Comparison of ENCODE assay signal across 26 mouse cellular contexts in the genomic region with DNA sequence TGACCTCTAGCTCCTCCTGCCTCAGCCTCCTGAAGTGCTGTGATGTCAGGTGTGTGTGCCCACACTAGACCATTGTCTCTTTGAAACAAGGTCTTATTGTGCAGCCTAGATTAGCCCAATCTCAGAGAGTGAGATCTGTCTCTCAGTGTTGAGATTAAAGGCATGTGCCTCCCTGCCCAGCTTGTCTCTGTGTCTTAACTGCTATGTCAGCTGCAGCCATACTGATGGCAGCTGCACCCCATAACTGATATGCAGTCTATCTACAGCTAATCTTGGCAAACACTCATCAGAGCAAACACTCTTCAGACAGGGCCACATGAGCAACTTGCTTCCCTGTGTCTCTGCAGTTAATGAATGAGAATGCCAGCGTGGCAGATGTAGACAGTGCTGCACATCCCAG. TPM values are rescaled to one million over a fixed set of nuclear protein-coding genes. Genes with fewer than 3 reads are reported as not detected.
DNase-seq lines count a peak whose midpoint lies in the region; ATAC-seq and TF ChIP-seq lines count a peak whose summit lies in the region.
"Had no signal": no experiment of that assay in that cellular context is flagged by ENCODE, and none has a peak within 500 bp of the region (broad histone marks: within the 10 kb centered on the region; RNA-seq: fewer than 3 reads in every experiment).

No protein-coding gene starts in this region.

- 0 out of 4 replicates have a peak, but pooled peaks of 1 of the 2 experiments have one; percentile 23 for TF ChIP-seq POLR2A in MEL (IDR thresholded peaks at IDR 0.05; ENCODE audit: control insufficient read depth in 1 of 2, insufficient read depth in 1 of 2, low read depth in 1 of 2, low read length in 2 of 2, poor library complexity in 1 of 2)

- ATAC-seq in G1E (ENCODE audit: extremely low read depth, insufficient number of reproducible peaks, low FRiP score, poor library complexity, severe bottlenecking), result peak; percentile 42; the same call in 1 of the 2 replicates
- peak; percentile 45; the same call in 1 of the 2 replicates for ATAC-seq in liver, embryonic 15.5 days (ENCODE audit: insufficient read depth)
- ATAC-seq in megakaryocyte-erythroid progenitor cell, adult 5-6 weeks (replicated peaks; ENCODE audit: low FRiP score, low TSS enrichment, poor library complexity, severe bottlenecking), result peak; percentile 27
- ATAC-seq in intestine, embryonic 15.5 days, result no peak
- ATAC-seq: CD4-positive, CD25-positive, alpha-beta regulatory T cell, adult 4 months; forebrain, embryonic 13.5 days; forebrain, embryonic 16.5 days; Patski had no signal

- 84% methylated on average over 1 of the region's 1 CpGs for WGBS in liver, embryonic 15.5 days (ENCODE audit: insufficient replicate concordance)
- 90% methylated on average over 1 of the region's 1 CpGs for WGBS in intestine, embryonic 15.5 days

- H3K4me2 ChIP-seq in liver, embryonic 15.5 days, result no peak overlapping the region
- no peak overlapping the region for H3K4me2 ChIP-seq in intestine, embryonic 15.5 days (replicated peaks)
- H3K4me2 ChIP-seq: embryonic facial prominence, embryonic 13.5 days; forebrain, embryonic 13.5 days; heart, embryonic 11.5 days; hindbrain, embryonic 12.5 days; hindbrain, embryonic 15.5 days had no signal

- H3K9me3 ChIP-seq in G1E (replicated peaks) (no peaks in the 10 kb centered on the region), MEL (replicated peaks; ENCODE audit: insufficient read depth, low read length) (no peaks in the 10 kb centered on the region)
- H3K9me3 ChIP-seq in liver, embryonic 15.5 days (replicated peaks), result no peaks in the 10 kb centered on the region
- no peaks in the 10 kb centered on the region for H3K9me3 ChIP-seq in intestine, embryonic 15.5 days
- H3K9me3 ChIP-seq: embryonic facial prominence, embryonic 10.5 days; embryonic facial prominence, embryonic 13.5 days; forebrain, embryonic 13.5 days; hindbrain, embryonic 12.5 days; hindbrain, embryonic 15.5 days had no signal

- peak in 1 of 2 experiments; percentile 17; a peak in 1 of 4 replicates for TF ChIP-seq EP300 in MEL (IDR thresholded peaks at IDR 0.05; ENCODE audit: low read depth in 1 of 2, low read length in 2 of 2)

- no peak for TF ChIP-seq RAD21 in MEL (IDR thresholded peaks at IDR 0.05; ENCODE audit: low read depth, low read length)

- H3K27ac ChIP-seq in MEL (ENCODE audit: control insufficient read depth, low read depth, low read length), result no peak overlapping the region
- H3K27ac ChIP-seq in liver, embryonic 15.5 days (replicated peaks), result no peak overlapping the region
- H3K27ac ChIP-seq in intestine, embryonic 15.5 days, result no peak overlapping the region
- H3K27ac ChIP-seq: embryonic facial prominence, embryonic 10.5 days; embryonic facial prominence, embryonic 13.5 days; forebrain, embryonic 13.5 days; gastrocnemius, adult 2 months; hindbrain, embryonic 12.5 days; hindbrain, embryonic 15.5 days had no signal

- TF ChIP-seq CTCF in G1E (IDR thresholded peaks at IDR 0.05; ENCODE audit: low read depth, low read length), result no peak
- TF ChIP-seq CTCF in MEL (IDR thresholded peaks at IDR 0.05 in 2 of 3, conservative IDR thresholded peaks at IDR 0.05 in 1 of 3; ENCODE audit: control insufficient read depth in 1 of 3, insufficient read depth in 1 of 3, low read depth in 2 of 3, low read length in 3 of 3, poor library complexity in 1 of 3, severe bottlenecking in 1 of 3), result no peak

- H3K79me2 ChIP-seq in MEL (ENCODE audit: control insufficient read depth, insufficient read depth, low read length, poor library complexity), result no peaks in the 10 kb centered on the region

- H3K4me1 ChIP-seq in G1E (ENCODE audit: insufficient read depth, low read depth, low read length) (peaks cover 48% of the 10 kb centered on the region), MEL (ENCODE audit: control insufficient read depth in 1 of 2, insufficient read depth in 2 of 2, low read length in 2 of 2) (no peaks in the 10 kb centered on the region)
- peaks cover 4% of the 10 kb centered on the region; the same call in 1 of the 2 replicates for H3K4me1 ChIP-seq in liver, embryonic 15.5 days (replicated peaks)
- H3K4me1 ChIP-seq in intestine, embryonic 15.5 days (replicated peaks), result no peaks in the 10 kb centered on the region
- H3K4me1 ChIP-seq: embryonic facial prominence, embryonic 10.5 days; embryonic facial prominence, embryonic 13.5 days; forebrain, embryonic 13.5 days; hindbrain, embryonic 12.5 days; hindbrain, embryonic 15.5 days had no signal

- peaks cover 98% of the 10 kb centered on the region for H3K36me3 ChIP-seq in G1E (replicated peaks)
- peaks cover 0 to 8% of the 10 kb centered on the region in 2 experiments; a peak in 2 of 4 replicates for H3K36me3 ChIP-seq in MEL (ENCODE audit: control insufficient read depth in 1 of 2, insufficient read depth in 2 of 2, low read length in 2 of 2)
- peaks cover 97% of the 10 kb centered on the region for H3K36me3 ChIP-seq in liver, embryonic 15.5 days (replicated peaks)
- peaks cover 91% of the 10 kb centered on the region for H3K36me3 ChIP-seq in intestine, embryonic 15.5 days

- DNase-seq in G1E (ENCODE audit: low spot score) (no peak), MEL (ENCODE audit: low read depth, low spot score) (no peak)
- no peak for DNase-seq in cerebellum, postnatal 36 days
- DNase-seq: adrenal gland, postnatal 10 days; adrenal gland, postnatal 36 days; cerebellum, adult 18-20 months; cerebellum, adult 9-10 months; cerebellum, postnatal 14 days; gastrocnemius, adult 2 months; gastrocnemius, postnatal 14 days; heart, adult 11 months had no signal

- H3K9ac ChIP-seq in MEL (ENCODE audit: control insufficient read depth, low read depth, low read length, poor library complexity, severe bottlenecking), result no peak overlapping the region
- no peak overlapping the region for H3K9ac ChIP-seq in liver, embryonic 15.5 days
- no peak overlapping the region for H3K9ac ChIP-seq in intestine, embryonic 15.5 days
- H3K9ac ChIP-seq: embryonic facial prominence, embryonic 13.5 days; forebrain, embryonic 13.5 days; hindbrain, embryonic 12.5 days; hindbrain, embryonic 15.5 days had no signal

- H3K27me3 ChIP-seq in G1E (ENCODE audit: insufficient read depth, low read length) (no peaks in the 10 kb centered on the region; the same call in 1 of the 2 replicates), MEL (ENCODE audit: control insufficient read depth in 1 of 2, insufficient read depth in 2 of 2, low read length in 2 of 2) (no peaks in the 10 kb centered on the region)
- H3K27me3 ChIP-seq in liver, embryonic 15.5 days, result no peaks in the 10 kb centered on the region
- no peaks in the 10 kb centered on the region for H3K27me3 ChIP-seq in intestine, embryonic 15.5 days (replicated peaks)
- H3K27me3 ChIP-seq: embryonic facial prominence, embryonic 13.5 days; forebrain, embryonic 13.5 days; hindbrain, embryonic 12.5 days; hindbrain, embryonic 15.5 days; Patski had no signal

- H3K4me3 ChIP-seq in G1E (ENCODE audit: low read depth, low read length), result no peak overlapping the region
- no peak overlapping the region for H3K4me3 ChIP-seq in MEL (ENCODE audit: control insufficient read depth in 1 of 2, insufficient read depth in 1 of 2, low read depth in 2 of 2, low read length in 2 of 2)
- no peak overlapping the region for H3K4me3 ChIP-seq in liver, embryonic 15.5 days (replicated peaks)
- H3K4me3 ChIP-seq in intestine, embryonic 15.5 days (replicated peaks), result no peak overlapping the region
- H3K4me3 ChIP-seq: embryonic facial prominence, embryonic 10.5 days; embryonic facial prominence, embryonic 13.5 days; erythroblast, embryonic 14.5 days; forebrain, embryonic 13.5 days; gastrocnemius, adult 2 months; hindbrain, embryonic 12.5 days; hindbrain, embryonic 15.5 days had no signal

RNA-seq across cellular contexts. Expression of a gene that starts 11.1 kb away (rescaled TPM):
- total RNA-seq in G1E (2014; fragmentation: Nextera tagmentation) (60.5 and 74.9 TPM in 2 replicates), G1E (2017) (186 and 247 TPM in 2 replicates), MEL (2012; rRNA removed) (226 and 249 TPM in 2 replicates)
- polyA plus RNA-seq in G1E (2012) (270 and 319 TPM in 2 replicates), MEL (2012; ENCODE audit: insufficient read depth in 1 of 2, insufficient read length in 2 of 2, low read depth in 1 of 2, low replicate concordance in 2 of 2, missing spikeins in 1 of 2) (100 to 1,000 TPM in 1 of 2 experiments, not detected in 1; 351 TPM)
- polyA plus RNA-seq in liver, embryonic 15.5 days (2015; fragmentation: Nextera tagmentation; extraction: Ambion mirVana), result 210 and 226 TPM in 2 replicates
- 181 and 226 TPM in 2 replicates for total RNA-seq in megakaryocyte-erythroid progenitor cell, adult 5-6 weeks (2014; fragmentation: Nextera tagmentation)
- 75.6 and 167 TPM in 2 replicates for total RNA-seq in megakaryocyte-erythroid progenitor cell, adult 5-6 weeks (2017)
- 471 and 522 TPM in 2 replicates for polyA plus RNA-seq in intestine, embryonic 15.5 days (2015; fragmentation: Nextera tagmentation; extraction: Ambion mirVana)

RNA-seq across cellular contexts. Expression of a gene that starts 11.3 kb away (rescaled TPM):
- total RNA-seq in G1E (2014; fragmentation: Nextera tagmentation), result 32.0 and 46.9 TPM in 2 replicates
- total RNA-seq in G1E (2017), result 9.4 and 10.3 TPM in 2 replicates
- 12.9 and 16.3 TPM in 2 replicates for polyA plus RNA-seq in G1E (2012)
- total RNA-seq in MEL (2012; rRNA removed), result 1.7 and 2.6 TPM in 2 replicates
- 1 to 10 TPM in 1 of 2 experiments, not detected in 1; 8.0 TPM for polyA plus RNA-seq in MEL (2012; ENCODE audit: insufficient read depth in 1 of 2, insufficient read length in 2 of 2, low read depth in 1 of 2, low replicate concordance in 2 of 2, missing spikeins in 1 of 2)
- polyA plus RNA-seq in liver, embryonic 15.5 days (2015; fragmentation: Nextera tagmentation; extraction: Ambion mirVana), result 2.4 and 2.6 TPM in 2 replicates
- 4.5 and 5.5 TPM in 2 replicates for total RNA-seq in megakaryocyte-erythroid progenitor cell, adult 5-6 weeks (2014; fragmentation: Nextera tagmentation)
- 4.1 and 7.6 TPM in 2 replicates for total RNA-seq in megakaryocyte-erythroid progenitor cell, adult 5-6 weeks (2017)
- 14.3 and 15.2 TPM in 2 replicates for polyA plus RNA-seq in intestine, embryonic 15.5 days (2015; fragmentation: Nextera tagmentation; extraction: Ambion mirVana)

RNA-seq across cellular contexts. Expression of a gene that starts 33.4 kb away (rescaled TPM):
- total RNA-seq in G1E (2014; fragmentation: Nextera tagmentation), result 39.4 and 54.7 TPM in 2 replicates
- total RNA-seq in G1E (2017), result 70.5 and 83.3 TPM in 2 replicates
- 142 and 143 TPM in 2 replicates for polyA plus RNA-seq in G1E (2012)
- 123 and 137 TPM in 2 replicates for total RNA-seq in MEL (2012; rRNA removed)
- polyA plus RNA-seq in MEL (2012; ENCODE audit: insufficient read depth in 1 of 2, insufficient read length in 2 of 2, low read depth in 1 of 2, low replicate concordance in 2 of 2, missing spikeins in 1 of 2), result 100 to 1,000 TPM in 1 of 2 experiments, not detected in 1; 150 TPM
- polyA plus RNA-seq in liver, embryonic 15.5 days (2015; fragmentation: Nextera tagmentation; extraction: Ambion mirVana), result 40.8 and 42.6 TPM in 2 replicates
- 81.7 and 94.5 TPM in 2 replicates for total RNA-seq in megakaryocyte-erythroid progenitor cell, adult 5-6 weeks (2014; fragmentation: Nextera tagmentation)
- total RNA-seq in megakaryocyte-erythroid progenitor cell, adult 5-6 weeks (2017), result 50.6 and 58.1 TPM in 2 replicates
- polyA plus RNA-seq in intestine, embryonic 15.5 days (2015; fragmentation: Nextera tagmentation; extraction: Ambion mirVana), result 73.5 and 76.2 TPM in 2 replicates

RNA-seq across cellular contexts. Expression of a gene that starts 50.8 kb away (rescaled TPM):
- total RNA-seq in G1E (2014; fragmentation: Nextera tagmentation), result not detected in 2 replicates
- total RNA-seq in G1E (2017), result not detected in 2 replicates
- not detected in 2 replicates for polyA plus RNA-seq in G1E (2012)
- 5.6 and 10.9 TPM in 2 replicates for total RNA-seq in MEL (2012; rRNA removed)
- polyA plus RNA-seq in MEL (2012; ENCODE audit: insufficient read depth in 1 of 2, insufficient read length in 2 of 2, low read depth in 1 of 2, low replicate concordance in 2 of 2, missing spikeins in 1 of 2), result 10 to 100 TPM in 1 of 2 experiments, not detected in 1; 11.8 TPM
- polyA plus RNA-seq in liver, embryonic 15.5 days (2015; fragmentation: Nextera tagmentation; extraction: Ambion mirVana), result 1.1 and 1.6 TPM in 2 replicates
- not detected in 2 replicates for total RNA-seq in megakaryocyte-erythroid progenitor cell, adult 5-6 weeks (2014; fragmentation: Nextera tagmentation)
- not detected in 2 replicates for total RNA-seq in megakaryocyte-erythroid progenitor cell, adult 5-6 weeks (2017)
- 9.9 and 10.7 TPM in 2 replicates for polyA plus RNA-seq in intestine, embryonic 15.5 days (2015; fragmentation: Nextera tagmentation; extraction: Ambion mirVana)
- total RNA-seq: common myeloid progenitor, adult 5-6 weeks; hematopoietic stem cell, adult 5-6 weeks had no signal
- polyA plus RNA-seq: CD4-positive, CD25-positive, alpha-beta regulatory T cell, adult 4 months had no signal

RNA-seq across cellular contexts. Expression of a gene that starts 58.0 kb away (rescaled TPM):
- total RNA-seq in G1E (2014; fragmentation: Nextera tagmentation), result 8.7 and 12.0 TPM in 2 replicates
- total RNA-seq in G1E (2017), result 12.4 and 15.0 TPM in 2 replicates
- 52.5 and 57.1 TPM in 2 replicates for polyA plus RNA-seq in G1E (2012)
- total RNA-seq in MEL (2012; rRNA removed), result 34.1 and 38.9 TPM in 2 replicates
- polyA plus RNA-seq in MEL (2012; ENCODE audit: insufficient read depth in 1 of 2, insufficient read length in 2 of 2, low read depth in 1 of 2, low replicate concordance in 2 of 2, missing spikeins in 1 of 2), result 10 to 100 TPM in 1 of 2 experiments, not detected in 1; 70.5 TPM
- 12.5 and 14.4 TPM in 2 replicates for polyA plus RNA-seq in liver, embryonic 15.5 days (2015; fragmentation: Nextera tagmentation; extraction: Ambion mirVana)
- 21.6 and 28.6 TPM in 2 replicates for total RNA-seq in megakaryocyte-erythroid progenitor cell, adult 5-6 weeks (2014; fragmentation: Nextera tagmentation)
- 13.9 and 17.9 TPM in 2 replicates for total RNA-seq in megakaryocyte-erythroid progenitor cell, adult 5-6 weeks (2017)
- polyA plus RNA-seq in intestine, embryonic 15.5 days (2015; fragmentation: Nextera tagmentation; extraction: Ambion mirVana), result 38.7 and 42.8 TPM in 2 replicates
